Mouse (Mus musculus): ENCODE results near the gene Tspan8. TPM values are rescaled to one million over a fixed set of nuclear protein-coding genes. Genes with fewer than 3 reads are reported as not detected.
A peak's percentile ranks its signal among the peaks of the same experiment; 100 is the strongest.

The Tspan8 gene
- polyA plus RNA-seq (2011; ENCODE audit: insufficient read length, low read depth, missing spikeins) = not detected in 2 replicates

GRCm38 (mm10) chr10:115816511-115816910, at the start of gene Tspan8:
Tspan8 (plus strand) TSS chr10:115816832.
- Histone ChIP-seq H3K27ac (ENCODE audit: insufficient read depth, low read length) (no peak within 1 kb of the TSS), H3K4me3 (ENCODE audit: insufficient read depth, low read length) (no peak within 1 kb of the TSS), H3K4me1 (ENCODE audit: control insufficient read depth, insufficient read depth, low read length) (no peaks in the 10 kb centered on the region)
- TF ChIP-seq POLR2A (IDR thresholded peaks at IDR 0.05; ENCODE audit: low read depth, low read length) = no peak
- TF ChIP-seq CTCF (IDR thresholded peaks at IDR 0.05; ENCODE audit: borderline replicate concordance, insufficient read depth, low read length) = no peak

GRCm38 (mm10) chr10:115770032-115770431, 46.6 kb upstream of the Tspan8 start:
- Histone ChIP-seq H3K27ac (ENCODE audit: insufficient read depth, low read length) (no peak overlapping the region), H3K4me1 (ENCODE audit: control insufficient read depth, insufficient read depth, low read length) (no peaks in the 10 kb centered on the region), H3K4me3 (ENCODE audit: insufficient read depth, low read length) (no peak overlapping the region)
- TF ChIP-seq POLR2A (IDR thresholded peaks at IDR 0.05; ENCODE audit: low read depth, low read length) = no peak
- no peak for TF ChIP-seq CTCF (IDR thresholded peaks at IDR 0.05; ENCODE audit: borderline replicate concordance, insufficient read depth, low read length)

- no peak overlapping the region for H3K4me3 ChIP-seq (ENCODE audit: insufficient read depth, low read length)
- TF ChIP-seq CTCF (IDR thresholded peaks at IDR 0.05; ENCODE audit: borderline replicate concordance, insufficient read depth, low read length) (no peak), POLR2A (IDR thresholded peaks at IDR 0.05; ENCODE audit: low read depth, low read length) (no peak)
- no peak overlapping the region for H3K27ac ChIP-seq (ENCODE audit: insufficient read depth, low read length)
- H3K4me1 ChIP-seq (ENCODE audit: control insufficient read depth, insufficient read depth, low read length) = 0 out of 2 replicates have a peak, but pooled peaks cover 3% of the 10 kb centered on the region
These were observed 42.2 kb upstream of the Tspan8 start for GRCm38 (mm10) chr10:115774451-115774850.

- peak overlapping the region; percentile 1; the same call in 1 of the 2 replicates for H3K27ac ChIP-seq (ENCODE audit: insufficient read depth, low read length)
These were observed 40.4 kb upstream of the Tspan8 start for GRCm38 (mm10) chr10:115775945-115776905.

GRCm38 (mm10) chr10:115777366-115777765, 39.3 kb upstream of the Tspan8 start:
- TF ChIP-seq POLR2A (IDR thresholded peaks at IDR 0.05; ENCODE audit: low read depth, low read length) = no peak
- no peak for TF ChIP-seq CTCF (IDR thresholded peaks at IDR 0.05; ENCODE audit: borderline replicate concordance, insufficient read depth, low read length)
- 0 out of 2 replicates have a peak, but pooled peaks cover 3% of the 10 kb centered on the region for H3K4me1 ChIP-seq (ENCODE audit: control insufficient read depth, insufficient read depth, low read length)
- no peak overlapping the region for H3K27ac ChIP-seq (ENCODE audit: insufficient read depth, low read length)
- H3K4me3 ChIP-seq (ENCODE audit: insufficient read depth, low read length) = no peak overlapping the region

More at GRCm38 (mm10) chr10:115775945-115776905, 40.4 kb upstream of the Tspan8 start:
- TF ChIP-seq POLR2A (IDR thresholded peaks at IDR 0.05; ENCODE audit: low read depth, low read length) = no peak
- no peak for TF ChIP-seq CTCF (IDR thresholded peaks at IDR 0.05; ENCODE audit: borderline replicate concordance, insufficient read depth, low read length)
- Histone ChIP-seq H3K4me3 (ENCODE audit: insufficient read depth, low read length) (no peak overlapping the region), H3K4me1 (ENCODE audit: control insufficient read depth, insufficient read depth, low read length) (0 out of 2 replicates have a peak, but pooled peaks cover 3% of the 10 kb centered on the region)

GRCm38 (mm10) chr10:115778624-115779023, 38.0 kb upstream of the Tspan8 start:
- peak; percentile 46; the same call in 1 of the 2 replicates for TF ChIP-seq CTCF (IDR thresholded peaks at IDR 0.05; ENCODE audit: borderline replicate concordance, insufficient read depth, low read length)
- no peak for TF ChIP-seq POLR2A (IDR thresholded peaks at IDR 0.05; ENCODE audit: low read depth, low read length)
- H3K27ac ChIP-seq (ENCODE audit: insufficient read depth, low read length) = no peak overlapping the region
- no peak overlapping the region for H3K4me3 ChIP-seq (ENCODE audit: insufficient read depth, low read length)
- H3K4me1 ChIP-seq (ENCODE audit: control insufficient read depth, insufficient read depth, low read length) = 0 out of 2 replicates have a peak, but pooled peaks cover 3% of the 10 kb centered on the region

- H3K4me1 ChIP-seq (ENCODE audit: control insufficient read depth, insufficient read depth, low read length) = 0 out of 2 replicates have a peak, but pooled peaks cover 3% of the 10 kb centered on the region
- H3K4me3 ChIP-seq (ENCODE audit: insufficient read depth, low read length) = no peak overlapping the region
- TF ChIP-seq POLR2A (IDR thresholded peaks at IDR 0.05; ENCODE audit: low read depth, low read length) (no peak), CTCF (IDR thresholded peaks at IDR 0.05; ENCODE audit: borderline replicate concordance, insufficient read depth, low read length) (no peak)
- no peak overlapping the region for H3K27ac ChIP-seq (ENCODE audit: insufficient read depth, low read length)
These were observed 36.2 kb upstream of the Tspan8 start for GRCm38 (mm10) chr10:115780239-115781016.

GRCm38 (mm10) chr10:115783232-115783631, 33.4 kb upstream of the Tspan8 start:
- Histone ChIP-seq H3K4me3 (ENCODE audit: insufficient read depth, low read length) (no peak overlapping the region), H3K4me1 (ENCODE audit: control insufficient read depth, insufficient read depth, low read length) (no peaks in the 10 kb centered on the region), H3K27ac (ENCODE audit: insufficient read depth, low read length) (no peak overlapping the region)
- TF ChIP-seq POLR2A (IDR thresholded peaks at IDR 0.05; ENCODE audit: low read depth, low read length) = no peak
- TF ChIP-seq CTCF (IDR thresholded peaks at IDR 0.05; ENCODE audit: borderline replicate concordance, insufficient read depth, low read length) = no peak

GRCm38 (mm10) chr10:115790788-115791187, 25.8 kb upstream of the Tspan8 start:
- H3K4me1 ChIP-seq (ENCODE audit: control insufficient read depth, insufficient read depth, low read length) = no peaks in the 10 kb centered on the region
- no peak overlapping the region for H3K4me3 ChIP-seq (ENCODE audit: insufficient read depth, low read length)
- TF ChIP-seq CTCF (IDR thresholded peaks at IDR 0.05; ENCODE audit: borderline replicate concordance, insufficient read depth, low read length) (no peak), POLR2A (IDR thresholded peaks at IDR 0.05; ENCODE audit: low read depth, low read length) (no peak)
- H3K27ac ChIP-seq (ENCODE audit: insufficient read depth, low read length) = no peak overlapping the region
